Mouse (Mus musculus) left cerebral cortex, adult 2 months (tissue): Measurements from ENCODE around the gene Evx2. TPM values are rescaled to one million over a fixed set of nuclear protein-coding genes. Genes with fewer than 3 reads are reported as not detected.
A peak's percentile ranks its signal among the peaks of the same experiment; 100 is the strongest.

Source experiments
- DNase-seq, 2 experiments: peaks; one replicate each; pipeline ENCODE4 v3.0.0; 2021 to 2022; ENCODE audit warnings: low spot score in 2 of 2, mixed read lengths in 1 of 2; ENCODE audit errors: extremely low spot score in 1 of 2
- H3K27ac ChIP-seq: fragments of 200-600 bp; 2 replicates; pipeline ENCODE4 v1.8.1; 2022
- H3K4me3 ChIP-seq: fragments of 200-600 bp; 2 replicates; pipeline ENCODE4 v1.8.1; 2022
- CTCF ChIP-seq: fragments of 200-600 bp; IDR thresholded peaks from 2 replicates; pipeline ENCODE4 v1.8.1; 2022; ENCODE audit warnings: antibody characterized with exemption, mild to moderate bottlenecking, moderate library complexity
- intact Hi-C: fragments of 180-260 bp; cut with DNase I; formaldehyde crosslinking; loops from one replicate; pipeline ENCODE4 v1.15.1; 2025
- total RNA-seq, 2 experiments: library from RNA; stranded (reverse); gene quantifications; 2 replicates each; pipeline ENCODE4 v1.2.3; 2021

The Evx2 gene
- total RNA-seq, 2 experiments from 2014 or later: not detected

DNA sequence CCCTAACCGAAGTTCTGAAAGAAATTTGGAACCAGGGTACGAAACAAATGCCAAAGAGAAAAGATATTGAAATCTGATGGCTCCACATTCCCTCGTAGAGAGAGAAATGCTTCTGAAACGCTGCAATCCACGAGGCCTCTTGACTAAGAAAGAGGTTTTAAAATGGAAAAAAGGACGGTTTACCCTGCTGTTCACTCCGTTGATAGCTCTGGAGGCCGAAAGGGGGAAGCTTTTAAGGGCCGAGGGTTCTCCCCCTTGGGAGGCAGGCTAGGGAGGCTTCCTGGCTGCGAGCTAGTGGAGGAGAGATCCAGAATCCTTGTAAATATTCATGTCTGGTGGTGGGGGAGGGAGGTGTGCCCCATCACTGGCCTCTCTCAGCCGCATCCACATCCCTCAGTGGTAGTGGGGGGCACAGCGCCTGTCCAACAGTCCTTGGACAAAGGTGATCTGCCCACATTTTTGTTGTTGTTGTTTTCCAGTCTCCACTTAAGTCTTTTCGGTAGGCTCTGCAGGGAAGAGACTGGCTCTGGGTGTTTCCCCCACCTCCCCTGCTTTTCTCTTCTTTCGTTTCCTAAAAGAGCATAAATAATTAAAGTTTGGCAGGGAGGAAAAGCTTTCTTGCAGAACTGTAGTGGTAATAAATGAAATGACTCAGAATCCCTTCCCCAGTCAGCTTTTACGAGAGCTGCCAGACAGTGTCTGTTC lies 19.7 kb upstream of the Evx2 start, which contains the start of gene Hoxd11:
Gene Hoxd11, plus strand, starts transcription at position 667 of the 705 bp plus-strand sequence.
- no peak for TF ChIP-seq CTCF
- no peak for DNase-seq
- no peak within 1 kb of the TSS for H3K4me3 ChIP-seq
- no peak within 1 kb of the TSS for H3K27ac ChIP-seq
- intact Hi-C loops: no loop called here

DNA sequence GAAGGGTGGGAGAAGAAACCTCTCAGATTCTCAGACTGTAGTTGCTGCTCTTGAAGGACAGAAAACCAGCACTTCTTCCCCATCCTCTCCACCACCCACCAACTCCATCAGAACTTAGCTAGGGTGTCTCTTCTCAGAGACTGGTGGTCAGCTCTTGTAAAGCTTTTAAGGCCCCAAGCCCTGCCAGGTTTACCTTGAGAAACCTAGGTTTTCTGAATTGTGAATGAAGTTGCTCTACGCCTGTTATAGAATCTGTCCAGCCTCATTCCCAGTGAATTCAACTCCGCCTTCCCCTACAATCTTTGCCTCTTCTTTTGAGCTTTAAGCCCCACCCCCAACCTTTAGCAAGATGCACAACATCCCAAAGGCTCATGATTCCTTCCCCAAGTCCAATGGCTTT lies 17.7 kb upstream of the Evx2 start:
- TF ChIP-seq CTCF: no peak
- intact Hi-C loops: no loop called here
- H3K4me3 ChIP-seq: no peak overlapping the region
- no peak for DNase-seq
- no peak overlapping the region for H3K27ac ChIP-seq

DNA sequence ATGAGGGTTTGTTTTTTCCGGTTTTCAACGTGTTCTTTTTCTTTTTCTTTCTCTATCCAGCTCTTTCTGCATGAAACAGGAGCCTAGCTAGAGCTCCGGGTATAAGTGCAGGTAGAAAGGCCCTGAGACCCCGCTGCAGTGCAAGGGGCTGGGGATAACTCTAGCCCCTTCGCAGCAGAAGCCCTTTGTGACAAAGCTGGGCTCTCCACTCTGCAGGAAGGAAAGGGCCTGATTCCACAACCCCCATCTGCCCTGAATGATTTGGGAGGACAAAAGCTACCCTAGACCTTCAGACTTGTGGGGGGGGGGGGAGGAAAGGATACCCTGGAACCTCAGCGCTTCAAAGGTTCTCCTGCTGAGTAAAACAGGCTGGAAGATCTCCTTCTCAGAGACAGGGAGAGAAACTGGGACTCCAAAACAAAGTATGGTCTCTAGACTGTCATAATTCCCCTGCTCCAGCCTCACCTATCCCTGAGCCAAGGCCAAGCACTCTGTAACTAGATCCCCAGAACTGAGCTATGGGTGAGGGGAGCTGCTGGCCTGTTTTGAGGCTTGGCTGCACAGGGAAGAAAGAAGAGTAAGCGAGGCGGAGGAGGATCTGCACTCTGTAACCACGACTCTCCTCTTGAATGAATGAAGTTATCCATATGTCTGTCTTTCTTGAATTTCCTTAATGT lies 17.2 kb upstream of the Evx2 start:
- DNase-seq: no peak
- no peak for TF ChIP-seq CTCF
- Histone ChIP-seq H3K4me3 (no peak overlapping the region), H3K27ac (no peak overlapping the region)
- intact Hi-C loops: no loop called here

DNA sequence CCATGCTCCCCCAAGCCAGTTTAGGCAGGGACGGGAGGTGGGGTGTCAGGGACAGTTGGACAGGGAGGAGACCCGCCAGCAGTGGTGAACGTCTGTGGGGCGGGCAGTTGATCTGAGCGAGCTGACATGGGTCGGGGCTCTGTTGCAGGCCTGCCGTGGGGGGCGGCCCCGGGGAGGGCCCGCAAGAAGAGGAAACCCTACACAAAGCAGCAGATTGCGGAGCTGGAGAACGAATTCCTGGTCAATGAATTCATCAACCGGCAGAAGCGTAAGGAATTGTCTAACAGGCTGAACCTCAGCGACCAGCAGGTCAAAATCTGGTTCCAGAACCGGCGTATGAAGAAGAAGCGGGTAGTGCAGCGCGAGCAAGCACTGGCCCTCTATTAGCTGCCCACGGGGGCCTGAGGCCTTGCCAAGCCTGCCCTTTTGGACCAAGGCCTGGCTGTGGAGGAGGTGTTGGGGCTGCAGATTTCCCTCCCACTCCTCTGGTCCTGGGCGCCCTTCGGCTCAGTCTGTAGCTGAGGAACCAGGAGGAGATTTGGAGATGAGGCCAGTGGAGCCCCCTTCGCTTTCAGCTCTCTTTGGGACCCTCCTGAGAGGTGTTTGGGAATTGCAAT lies 16.4 kb upstream of the Evx2 start:
- no peak for DNase-seq
- Histone ChIP-seq H3K27ac (no peak overlapping the region), H3K4me3 (no peak overlapping the region)
- intact Hi-C loops: no loop called here
- no peak for TF ChIP-seq CTCF

DNA sequence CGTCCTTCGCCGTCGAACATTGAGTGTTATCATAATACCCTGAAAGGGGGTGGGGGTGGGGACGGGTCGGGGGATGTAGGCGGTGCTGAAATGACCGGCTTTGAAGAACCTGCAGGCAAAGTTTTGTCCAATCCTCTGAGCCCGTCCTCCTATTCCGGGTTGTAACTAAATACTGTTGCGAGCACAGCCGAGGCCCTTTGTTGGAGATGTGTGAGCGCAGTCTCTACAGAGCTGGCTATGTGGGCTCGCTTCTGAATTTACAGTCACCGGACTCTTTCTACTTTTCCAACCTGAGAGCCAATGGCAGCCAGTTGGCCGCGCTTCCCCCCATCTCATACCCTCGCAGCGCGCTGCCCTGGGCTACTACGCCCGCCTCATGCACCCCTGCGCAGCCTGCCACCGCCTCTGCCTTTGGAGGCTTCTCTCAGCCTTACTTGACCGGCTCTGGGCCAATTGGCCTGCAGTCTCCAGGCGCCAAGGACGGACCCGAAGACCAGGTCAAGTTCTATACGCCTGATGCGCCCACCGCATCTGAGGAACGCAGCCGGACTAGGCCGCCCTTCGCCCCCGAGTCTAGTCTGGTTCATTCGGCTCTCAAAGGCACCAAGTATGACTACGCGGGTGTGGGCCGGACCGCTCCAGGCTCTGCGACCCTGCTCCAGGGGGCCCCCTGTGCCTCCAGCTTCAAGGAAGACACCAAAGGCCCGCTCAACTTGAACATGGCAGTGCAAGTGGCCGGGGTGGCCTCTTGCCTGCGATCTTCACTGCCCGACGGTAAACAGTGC lies 15.7 kb upstream of the Evx2 start, which contains the start of gene Hoxd12:
Gene Hoxd12, plus strand, starts transcription at position 133 of the 785 bp plus-strand sequence.
- intact Hi-C loops: no loop called here
- no peak for DNase-seq
- TF ChIP-seq CTCF: no peak
- Histone ChIP-seq H3K27ac (no peak within 1 kb of the TSS), H3K4me3 (no peak within 1 kb of the TSS)

DNA sequence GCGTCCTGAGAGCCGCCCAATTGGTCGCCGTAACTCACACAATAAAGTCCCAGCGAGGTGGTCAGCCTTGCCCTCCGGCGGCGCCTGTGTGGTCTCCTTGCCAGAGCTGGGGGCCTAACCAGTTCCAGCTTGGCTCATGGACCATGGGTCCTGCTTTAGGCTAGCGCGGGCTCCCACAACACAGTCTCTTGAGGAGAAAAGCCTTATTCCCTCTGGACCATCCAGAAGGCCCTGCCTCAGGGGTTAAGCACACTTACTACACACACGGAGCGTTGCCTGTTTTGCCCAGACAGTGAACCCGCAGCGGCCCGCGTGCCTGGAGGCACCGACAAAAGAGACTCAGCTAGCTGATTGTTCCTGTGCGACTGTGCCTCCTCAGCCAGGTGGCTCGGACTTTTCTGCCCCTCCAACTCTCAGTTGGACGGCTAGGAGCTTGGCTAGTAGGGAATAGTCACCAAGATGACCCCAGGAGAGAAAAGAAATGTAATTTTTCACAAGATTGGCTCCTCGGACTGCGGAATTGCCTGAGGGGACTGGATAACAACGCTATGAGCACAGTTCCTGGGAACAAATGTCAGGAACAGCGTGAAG lies 14.6 kb upstream of the Evx2 start:
- intact Hi-C loops: no loop called here

DNA sequence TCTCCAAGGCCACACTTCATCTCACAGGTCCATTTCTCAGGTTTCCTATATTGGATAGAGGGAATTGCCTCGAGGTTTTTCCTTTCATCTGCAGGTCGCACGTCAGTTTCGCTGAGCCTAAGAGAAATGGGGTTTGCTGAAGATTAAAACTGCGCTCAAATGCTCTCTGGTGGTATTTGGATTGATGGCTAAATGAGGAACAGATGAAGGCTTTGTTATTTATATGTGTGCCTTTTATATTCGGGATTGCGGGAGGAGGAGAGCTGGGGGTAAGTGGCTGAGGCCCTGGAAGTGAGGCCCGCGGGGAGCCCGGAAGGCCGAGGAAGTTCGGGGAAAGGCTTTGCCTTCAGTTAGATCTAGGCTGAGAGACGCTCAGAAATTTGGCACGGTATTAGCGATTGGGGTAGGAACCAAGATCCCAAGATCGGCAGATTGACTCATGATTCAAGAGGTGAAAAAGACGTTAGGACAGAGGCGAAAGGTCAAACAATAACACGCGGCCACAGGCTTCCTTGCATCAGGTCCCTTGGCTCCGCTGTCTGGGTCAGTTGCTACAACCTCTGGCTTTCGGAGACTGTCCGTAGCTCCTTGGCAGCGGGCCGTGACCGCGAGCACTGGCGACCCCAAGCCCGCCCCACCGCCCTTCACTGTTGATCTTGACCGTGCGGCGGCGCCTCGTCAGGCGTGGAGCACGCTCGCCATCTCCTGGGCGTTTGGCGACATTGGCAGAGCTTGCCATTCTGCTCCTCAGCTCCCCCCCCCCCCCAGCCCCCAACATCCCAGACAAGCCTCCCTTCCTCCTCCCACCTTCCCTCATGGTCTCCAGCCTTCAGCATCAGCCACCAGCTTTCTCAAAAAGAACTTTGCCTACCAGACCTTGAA lies 13.4 kb upstream of the Evx2 start:
- DNase-seq: no peak
- no peak overlapping the region for H3K4me3 ChIP-seq
- intact Hi-C loops: no loop called here
- peak; percentile 61 for TF ChIP-seq CTCF
- no peak overlapping the region for H3K27ac ChIP-seq

More for the DNA sequence above, 14.6 kb upstream of the Evx2 start:
- TF ChIP-seq CTCF: no peak
- H3K4me3 ChIP-seq: no peak overlapping the region
- DNase-seq: no peak
- H3K27ac ChIP-seq: no peak overlapping the region

DNA sequence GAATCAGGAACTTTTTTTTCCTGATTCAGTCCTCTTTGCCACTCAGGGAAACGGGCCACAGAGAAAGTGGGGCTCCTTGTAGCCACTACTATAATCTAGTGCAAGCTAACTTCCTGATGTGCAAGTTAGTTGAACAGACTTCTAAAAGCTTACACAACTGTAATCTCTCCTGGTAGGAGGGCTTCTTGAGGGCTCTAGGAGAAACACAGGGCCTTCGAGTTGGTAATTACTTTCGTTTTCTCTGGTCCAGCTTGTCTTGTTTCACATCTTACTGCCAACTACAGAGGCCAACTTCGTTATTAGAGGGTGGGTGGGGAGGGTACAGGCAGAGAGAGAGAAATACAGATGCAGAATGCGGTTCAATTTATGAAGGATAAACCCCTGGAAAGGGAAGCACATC lies 12.5 kb upstream of the Evx2 start:
- no peak overlapping the region for H3K27ac ChIP-seq
- DNase-seq: no peak
- no peak overlapping the region for H3K4me3 ChIP-seq
- intact Hi-C loops: no loop called here
- TF ChIP-seq CTCF: no peak

DNA sequence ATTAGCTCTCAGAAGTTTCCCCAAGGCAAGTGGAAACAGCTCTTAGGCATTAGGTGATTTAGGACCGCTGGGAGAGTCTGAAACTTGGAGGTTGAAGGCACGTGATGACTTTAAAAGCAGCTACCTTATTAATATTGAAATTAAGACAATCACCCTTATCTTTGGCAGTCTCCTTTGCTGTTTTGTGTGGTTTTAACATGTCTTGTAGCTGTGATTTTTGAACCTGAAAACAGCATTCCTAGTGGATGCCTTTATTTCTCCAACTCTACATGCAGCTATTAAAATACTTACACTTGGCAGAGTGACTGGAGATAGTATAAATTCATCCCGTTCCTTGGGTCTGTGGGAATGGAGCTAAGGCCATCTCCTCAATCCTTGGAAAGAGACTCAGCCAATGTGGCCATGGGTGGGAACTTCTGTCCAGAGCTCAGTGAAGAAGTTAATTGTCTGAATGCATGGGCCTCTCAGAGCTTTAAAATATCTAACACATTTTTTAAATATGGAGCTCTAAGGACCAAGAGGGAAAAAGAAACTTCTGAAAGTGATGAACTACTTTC lies 11.4 kb upstream of the Evx2 start:
- intact Hi-C loops: no loop called here
- no peak overlapping the region for H3K4me3 ChIP-seq
- no peak for DNase-seq
- TF ChIP-seq CTCF: no peak
- H3K27ac ChIP-seq: no peak overlapping the region

DNA sequence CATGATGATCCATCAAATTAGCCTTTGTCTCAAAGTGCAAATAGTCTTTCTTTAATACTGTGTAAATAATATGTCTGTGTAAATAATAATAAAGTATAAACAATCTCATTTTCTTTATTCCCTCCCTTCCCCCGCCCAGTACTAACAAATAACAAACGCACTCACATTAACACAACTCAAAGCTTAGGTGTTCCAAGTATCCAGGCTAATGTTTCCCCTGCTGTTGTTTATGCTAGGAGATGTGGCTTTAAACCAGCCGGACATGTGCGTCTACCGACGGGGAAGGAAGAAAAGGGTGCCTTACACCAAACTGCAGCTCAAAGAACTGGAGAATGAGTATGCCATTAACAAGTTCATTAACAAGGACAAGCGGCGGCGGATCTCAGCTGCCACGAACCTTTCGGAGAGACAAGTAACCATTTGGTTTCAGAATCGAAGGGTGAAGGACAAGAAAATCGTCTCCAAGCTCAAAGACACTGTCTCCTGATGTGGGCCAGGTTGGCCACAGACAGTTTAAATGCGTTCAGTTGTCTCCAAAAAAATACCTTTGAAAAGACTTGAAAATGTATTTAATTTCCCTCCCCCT lies 10.4 kb upstream of the Evx2 start:
- no peak for TF ChIP-seq CTCF
- Histone ChIP-seq H3K4me3 (no peak overlapping the region), H3K27ac (no peak overlapping the region)
- no peak for DNase-seq
- intact Hi-C loops: no loop called here
